Mouse (Mus musculus) MEL (cell line): ENCODE results near the gene Fut2. TPM values are rescaled to one million over a fixed set of nuclear protein-coding genes. Genes with fewer than 3 reads are reported as not detected.

Experiments used
- DNase-seq: peaks from one replicate; pipeline ENCODE4 v3.0.0; 2011; ENCODE audit warnings: low read depth, low spot score
- H3K27ac ChIP-seq: 2 replicates; pipeline ENCODE4 v1.5.1; 2012; ENCODE audit warnings: low read depth, mild to moderate bottlenecking, control low read depth, low read length, moderate library complexity; ENCODE audit not compliant: control insufficient read depth
- H3K27me3 ChIP-seq, 2 experiments: fragments of 150-350 bp in 1 of 2; sonication (generic) in 1 of 2; 2 replicates each; pipeline ENCODE4 v1.6.1; 2012; ENCODE audit warnings: low read length in 2 of 2, mild to moderate bottlenecking in 2 of 2, improper control_type of control experiment in 1 of 2, moderate library complexity in 1 of 2; ENCODE audit not compliant: insufficient read depth in 2 of 2, control insufficient read depth in 1 of 2
- H3K36me3 ChIP-seq, 2 experiments: 2 replicates each; pipeline ENCODE4 v1.6.1; 2012 to 2014; ENCODE audit warnings: low read length in 2 of 2, improper control_type of control experiment in 1 of 2, inconsistent platforms in 1 of 2, mild to moderate bottlenecking in 1 of 2; ENCODE audit not compliant: insufficient read depth in 2 of 2, control insufficient read depth in 1 of 2
- H3K4me1 ChIP-seq, 2 experiments: fragments of 150-350 bp in 1 of 2; sonication (generic) in 1 of 2; 2 replicates each; pipeline ENCODE4 v1.6.1; 2012; ENCODE audit warnings: low read length in 2 of 2, improper control_type of control experiment in 1 of 2, mild to moderate bottlenecking in 1 of 2; ENCODE audit not compliant: insufficient read depth in 2 of 2, control insufficient read depth in 1 of 2
- H3K4me3 ChIP-seq, 2 experiments: fragments of 150-350 bp in 1 of 2; sonication (generic) in 1 of 2; 2 replicates each; pipeline ENCODE4 v1.5.1; 2012; ENCODE audit warnings: low read depth in 2 of 2, low read length in 2 of 2, mild to moderate bottlenecking in 2 of 2, moderate library complexity in 2 of 2, control low read depth in 1 of 2, improper control_type of control experiment in 1 of 2; ENCODE audit not compliant: control insufficient read depth in 1 of 2, insufficient read depth in 1 of 2
- H3K79me2 ChIP-seq: 2 replicates; pipeline ENCODE4 v1.6.1; 2012; ENCODE audit warnings: mild to moderate bottlenecking, low read length, moderate library complexity; ENCODE audit not compliant: control insufficient read depth, poor library complexity, insufficient read depth
- H3K9ac ChIP-seq: 2 replicates; pipeline ENCODE4 v1.6.1; 2012; ENCODE audit warnings: low read depth, mild to moderate bottlenecking, control low read depth, low read length, moderate library complexity; ENCODE audit not compliant: control insufficient read depth, poor library complexity, severe bottlenecking
- H3K9me3 ChIP-seq: fragments of 150-350 bp; sonication (generic); replicated peaks from 2 replicates; pipeline ENCODE4 v1.6.1; 2012; ENCODE audit warnings: mild to moderate bottlenecking, low read length, improper control_type of control experiment, moderate library complexity; ENCODE audit not compliant: insufficient read depth
- CHD2 ChIP-seq: IDR thresholded peaks from 2 replicates; pipeline ENCODE4 v1.6.1; 2011; ENCODE audit warnings: low read length, improper control_type of control experiment
- E2F4 ChIP-seq: IDR thresholded peaks from 2 replicates; pipeline ENCODE4 v1.6.1; 2011; ENCODE audit warnings: low read depth, low read length, improper control_type of control experiment, borderline replicate concordance
- EP300 ChIP-seq, 2 experiments: IDR thresholded peaks; 2 replicates each; pipeline ENCODE4 v1.6.1; 2011; ENCODE audit warnings: improper control_type of control experiment in 2 of 2, low read length in 2 of 2, low read depth in 1 of 2, mild to moderate bottlenecking in 1 of 2
- JUND ChIP-seq: IDR thresholded peaks from 2 replicates; pipeline ENCODE4 v1.6.1; 2011; ENCODE audit warnings: low read depth, mild to moderate bottlenecking, improper control_type of control experiment, low read length
- MAZ ChIP-seq: IDR thresholded peaks from 2 replicates; pipeline ENCODE4 v1.6.1; 2012; ENCODE audit warnings: low read depth, mild to moderate bottlenecking, inconsistent platforms, low read length, improper control_type of control experiment
- MEF2A ChIP-seq: IDR thresholded peaks from 2 replicates; pipeline ENCODE4 v1.6.1; 2014; ENCODE audit warnings: low read depth, mild to moderate bottlenecking, inconsistent platforms, low read length, improper control_type of control experiment; ENCODE audit not compliant: poor library complexity, insufficient replicate concordance, severe bottlenecking; ENCODE audit errors: extremely low read depth
- MXI1 ChIP-seq: IDR thresholded peaks from 2 replicates; pipeline ENCODE4 v1.6.1; 2011; ENCODE audit warnings: mild to moderate bottlenecking, low read depth, low read length, improper control_type of control experiment
- MYB ChIP-seq: IDR thresholded peaks from 2 replicates; pipeline ENCODE4 v1.6.1; 2011; ENCODE audit warnings: mild to moderate bottlenecking, low read depth, low read length, improper control_type of control experiment
- POLR2AphosphoS2 ChIP-seq: IDR thresholded peaks from 2 replicates; pipeline ENCODE4 v1.6.1; 2011; ENCODE audit warnings: low read length, improper control_type of control experiment
- POLR2AphosphoS5 ChIP-seq: IDR thresholded peaks from 2 replicates; pipeline ENCODE4 v1.6.1; 2012; ENCODE audit warnings: low read depth, borderline replicate concordance, mild to moderate bottlenecking, inconsistent platforms, low read length, moderate library complexity, mixed read lengths
- RAD21 ChIP-seq: IDR thresholded peaks from 2 replicates; pipeline ENCODE4 v1.6.1; 2011; ENCODE audit warnings: mild to moderate bottlenecking, low read depth, low read length, improper control_type of control experiment
- RCOR1 ChIP-seq: IDR thresholded peaks from 2 replicates; pipeline ENCODE4 v1.6.1; 2012; ENCODE audit warnings: low read depth, mild to moderate bottlenecking, inconsistent platforms, low read length, improper control_type of control experiment
- SIN3A ChIP-seq: IDR thresholded peaks from 2 replicates; pipeline ENCODE4 v1.6.1; 2012; ENCODE audit warnings: low read length, improper control_type of control experiment, inconsistent platforms
- SMC3 ChIP-seq: IDR thresholded peaks from 2 replicates; pipeline ENCODE4 v1.6.1; 2011; ENCODE audit warnings: low read depth, low read length, improper control_type of control experiment
- TCF12 ChIP-seq: IDR thresholded peaks from 2 replicates; pipeline ENCODE4 v1.6.1; 2014; ENCODE audit warnings: low read depth, mild to moderate bottlenecking, inconsistent platforms, low read length, improper control_type of control experiment, moderate library complexity
- USF2 ChIP-seq, 2 experiments: IDR thresholded peaks; 2 replicates each; pipeline ENCODE4 v1.6.1; 2011 to 2012; ENCODE audit warnings: improper control_type of control experiment in 2 of 2, low read length in 2 of 2, borderline replicate concordance in 1 of 2, inconsistent platforms in 1 of 2, low read depth in 1 of 2, mild to moderate bottlenecking in 1 of 2; ENCODE audit not compliant: insufficient read depth in 1 of 2
- ZMIZ1 ChIP-seq: IDR thresholded peaks from 2 replicates; pipeline ENCODE4 v1.6.1; 2012; ENCODE audit warnings: low read depth, mild to moderate bottlenecking, inconsistent platforms, low read length, improper control_type of control experiment, moderate library complexity
- polyA plus RNA-seq, 2 experiments: library from polyadenylated mRNA; stranded (reverse) in 1 of 2; unstranded in 1 of 2; fragments of >175 nt in 1 of 2; fragments of >200 nt in 1 of 2; gene quantifications; 2 replicates each; pipeline versions ENCODE4 v1.2.1 to v1.2.4; 2012; ENCODE audit warnings: low replicate concordance in 2 of 2, low read depth in 1 of 2; ENCODE audit not compliant: insufficient read length in 2 of 2, insufficient read depth in 1 of 2, missing spikeins in 1 of 2
- total RNA-seq: library from RNA; depleted of rRNA; stranded (reverse); fragments of 300-350 nt; gene quantifications from 2 replicates; pipeline ENCODE4 v1.2.3, GENCODE M21; 2012

The Fut2 gene
- total and polyA plus RNA-seq, 3 experiments = not detected

GRCm38 (mm10) chr7:45701607-45702006 is 35.4 kb upstream of the Fut2 start:
- H3K36me3 ChIP-seq = no peaks in the 10 kb centered on the region
- no peak overlapping the region for H3K4me3 ChIP-seq
- H3K27me3 ChIP-seq = peaks cover 0 to 4% of the 10 kb centered on the region in 2 experiments; a peak in 2 of 4 replicates
- DNase-seq = no peak
- TF ChIP-seq SMC3 = no peak
- no peak for TF ChIP-seq POLR2AphosphoS2
- TF ChIP-seq RCOR1 = no peak
- TF ChIP-seq MYB = no peak
- TF ChIP-seq ZMIZ1 = no peak
- TF ChIP-seq MAZ = no peak
- no peak for TF ChIP-seq MEF2A
- TF ChIP-seq USF2 (IDR thresholded peaks at IDR 0.05; ENCODE audit: borderline replicate concordance in 1 of 2, insufficient read depth in 1 of 2, low read depth in 1 of 2, low read length in 2 of 2) = no peak
- no peak for TF ChIP-seq POLR2AphosphoS5
- no peak; the same call in 1 of the 2 replicates for TF ChIP-seq SIN3A
- TF ChIP-seq E2F4 = no peak
- TF ChIP-seq RAD21 = no peak
- TF ChIP-seq CHD2 = no peak
- no peak for TF ChIP-seq EP300 (IDR thresholded peaks at IDR 0.05; ENCODE audit: low read depth in 1 of 2, low read length in 2 of 2)
- H3K79me2 ChIP-seq = peaks cover 5% of the 10 kb centered on the region
- H3K9ac ChIP-seq = no peak overlapping the region
- no peaks in the 10 kb centered on the region for H3K9me3 ChIP-seq
- H3K27ac ChIP-seq = no peak overlapping the region
- H3K4me1 ChIP-seq = peaks cover 0 to 6% of the 10 kb centered on the region in 2 experiments; a peak in 2 of 4 replicates

GRCm38 (mm10) chr7:45701072-45701471 is 34.9 kb upstream of the Fut2 start:
- no peaks in the 10 kb centered on the region for H3K36me3 ChIP-seq
- H3K9ac ChIP-seq = no peak overlapping the region
- peaks cover 0 to 4% of the 10 kb centered on the region in 2 experiments; a peak in 2 of 4 replicates for H3K27me3 ChIP-seq
- TF ChIP-seq MXI1 (no peak), JUND (no peak), POLR2AphosphoS2 (no peak), TCF12 (0 out of 2 replicates have a peak, but pooled peaks have one; percentile 9)
- H3K9me3 ChIP-seq = no peaks in the 10 kb centered on the region
- no peak for DNase-seq
- peaks cover 0 to 6% of the 10 kb centered on the region in 2 experiments; a peak in 2 of 4 replicates for H3K4me1 ChIP-seq
- no peak overlapping the region for H3K4me3 ChIP-seq
- peaks cover under 1% of the 10 kb centered on the region; the same call in 1 of the 2 replicates for H3K79me2 ChIP-seq
- H3K27ac ChIP-seq = no peak overlapping the region
